Mouse (Mus musculus) cerebellum, adult 2 months (tissue): ENCODE measurements around the gene Plxna1.

ENCODE experiments used
- CTCF ChIP-seq: fragments of 200-500 bp; IDR thresholded peaks from 2 replicates; pipeline ENCODE4 v1.5.1; 2011; ENCODE audit warnings: low read depth, mild to moderate bottlenecking, control low read depth, low read length, moderate library complexity, borderline replicate concordance; ENCODE audit not compliant: insufficient read depth
- POLR2A ChIP-seq: fragments of 200-500 bp; IDR thresholded peaks from 2 replicates; pipeline ENCODE4 v1.6.1; 2011; ENCODE audit warnings: low read length, control low read depth, borderline replicate concordance; ENCODE audit not compliant: insufficient read depth

GRCm38 (mm10) chr6:89353101-89353500 is 9.3 kb downstream of the Plxna1 start:
- TF ChIP-seq CTCF (no peak), POLR2A (no peak)
